Mouse (Mus musculus) ES-E14 (cell line): ENCODE results near the gene Atp6v1a.

Source experiments
- CHD2 ChIP-seq: IDR thresholded peaks from 2 replicates; pipeline ENCODE4 v1.6.1; 2014; ENCODE audit warnings: mild to moderate bottlenecking, low read depth, low read length, inconsistent platforms
- MAFK ChIP-seq: IDR thresholded peaks from 2 replicates; pipeline ENCODE4 v1.6.1; 2014; ENCODE audit warnings: mild to moderate bottlenecking, low read depth, low read length, inconsistent platforms; ENCODE audit not compliant: insufficient read depth
- ZNF384 ChIP-seq: IDR thresholded peaks from 2 replicates; pipeline ENCODE4 v1.6.1; 2012; ENCODE audit warnings: low read depth, low read length, inconsistent platforms

- TF ChIP-seq ZNF384 (no peak), MAFK (no peak), CHD2 (no peak)
These were observed 19.6 kb downstream of the Atp6v1a start for GRCm38 (mm10) chr16:44119753-44120501.
